ENCODE assay signal across 19 mouse cellular contexts in genomic region chr3:17896756-17897155, GRCm38 (mm10). TPM values are rescaled to one million over a fixed set of nuclear protein-coding genes. Genes with fewer than 3 reads are reported as not detected.
"Had no signal": no experiment of that assay in that cellular context is flagged by ENCODE, and none has a peak within 500 bp of the region (broad histone marks: within the 10 kb centered on the region; RNA-seq: fewer than 3 reads in every experiment).

No protein-coding gene starts in this region.

- H3K4me1 ChIP-seq: kidney, embryonic 15.5 days; limb, embryonic 15.5 days; liver, embryonic 12.5 days; megakaryocyte, embryonic 14.5 days; midbrain, embryonic 15.5 days; neural tube, embryonic 12.5 days; stomach, embryonic 15.5 days had no signal

- DNase-seq: kidney, postnatal 14 days; lung, embryonic 14.5 days; lung, postnatal 14 days; thymus, postnatal 4 days had no signal

- ATAC-seq: liver, embryonic 12.5 days; midbrain, embryonic 15.5 days had no signal

- H3K4me3 ChIP-seq: kidney, embryonic 15.5 days; left cerebral cortex, adult 2 months; limb, embryonic 15.5 days; liver, embryonic 12.5 days; megakaryocyte, embryonic 14.5 days; midbrain, embryonic 15.5 days; neural tube, embryonic 12.5 days; stomach, embryonic 15.5 days had no signal

- H3K9ac ChIP-seq: kidney, embryonic 15.5 days; limb, embryonic 15.5 days; liver, embryonic 12.5 days; lung, embryonic 14.5 days; midbrain, embryonic 15.5 days; neural tube, embryonic 12.5 days; stomach, embryonic 15.5 days had no signal

- H3K4me2 ChIP-seq: kidney, embryonic 15.5 days; limb, embryonic 15.5 days; liver, embryonic 12.5 days; lung, embryonic 14.5 days; midbrain, embryonic 11.5 days; midbrain, embryonic 15.5 days; neural tube, embryonic 12.5 days; stomach, embryonic 15.5 days had no signal

- H3K9me3 ChIP-seq: kidney, embryonic 15.5 days; limb, embryonic 15.5 days; liver, embryonic 12.5 days; megakaryocyte, embryonic 14.5 days; midbrain, embryonic 15.5 days; neural tube, embryonic 12.5 days; stomach, embryonic 15.5 days had no signal

- H3K36me3 ChIP-seq: kidney, embryonic 15.5 days; limb, embryonic 15.5 days; liver, embryonic 12.5 days; midbrain, embryonic 15.5 days; neural tube, embryonic 12.5 days; stomach, embryonic 15.5 days had no signal

- H3K27me3 ChIP-seq: kidney, embryonic 15.5 days; limb, embryonic 15.5 days; liver, embryonic 12.5 days; megakaryocyte, embryonic 14.5 days; midbrain, embryonic 15.5 days; neural tube, embryonic 12.5 days; stomach, embryonic 15.5 days had no signal

- H3K27ac ChIP-seq: kidney, embryonic 15.5 days; left cerebral cortex, adult 2 months; limb, embryonic 15.5 days; liver, embryonic 12.5 days; macrophage; midbrain, embryonic 15.5 days; neural tube, embryonic 12.5 days; stomach, embryonic 15.5 days had no signal

RNA-seq across cellular contexts. Expression of gene Cypt12, which starts 51.5 kb away (rescaled TPM):
- polyA plus RNA-seq: kidney, embryonic 15.5 days; large intestine, adult 2 months; limb, embryonic 11.5 days; limb, embryonic 15.5 days; liver, embryonic 12.5 days; liver, embryonic 16.5 days; lung, embryonic 14.5 days; macrophage; midbrain, embryonic 11.5 days; midbrain, embryonic 15.5 days; neural tube, embryonic 12.5 days; spleen, adult 2 months; stomach, embryonic 15.5 days; thymus, postnatal 0 days had no signal
